Mouse (Mus musculus): ENCODE results near the gene Tie1.
A peak's percentile ranks its signal among the peaks of the same experiment; 100 is the strongest.

Gene Tie1

DNA sequence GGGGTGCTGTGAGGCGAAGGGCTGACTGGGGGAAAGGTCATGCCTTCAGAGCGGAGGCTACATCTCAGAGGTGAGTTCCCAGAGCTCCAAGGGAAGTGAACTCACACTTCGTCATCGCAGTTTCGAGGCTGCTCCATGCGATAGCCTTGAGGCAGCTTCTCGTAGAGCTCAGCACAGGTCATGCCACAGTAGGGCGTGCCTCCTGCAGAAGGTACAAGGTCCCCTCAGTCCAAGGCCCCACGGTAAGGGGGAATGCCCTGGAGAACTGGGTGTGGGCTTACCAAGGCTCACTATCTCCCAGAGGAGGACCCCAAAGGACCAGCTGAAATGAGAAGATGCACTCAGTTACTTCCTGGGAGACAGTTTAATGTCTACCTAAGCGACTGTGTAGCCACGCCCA lies 17.2 kb downstream of the Tie1 start:
- DNase-seq: no peak

GRCm38 (mm10) chr4:118471281-118471680 lies 18.6 kb downstream of the Tie1 start:
- DNase-seq: no peak

GRCm38 (mm10) chr4:118465697-118466163 lies 24.1 kb downstream of the Tie1 start:
- no peak for DNase-seq

GRCm38 (mm10) chr4:118464956-118465355 lies 24.9 kb downstream of the Tie1 start:
- no peak for DNase-seq

- DNase-seq: no peak
Measured at GRCm38 (mm10) chr4:118457345-118457975, 32.4 kb downstream of the Tie1 start, which contains the start of gene Mpl. Mpl (minus strand) TSS chr4:118457513.

DNA sequence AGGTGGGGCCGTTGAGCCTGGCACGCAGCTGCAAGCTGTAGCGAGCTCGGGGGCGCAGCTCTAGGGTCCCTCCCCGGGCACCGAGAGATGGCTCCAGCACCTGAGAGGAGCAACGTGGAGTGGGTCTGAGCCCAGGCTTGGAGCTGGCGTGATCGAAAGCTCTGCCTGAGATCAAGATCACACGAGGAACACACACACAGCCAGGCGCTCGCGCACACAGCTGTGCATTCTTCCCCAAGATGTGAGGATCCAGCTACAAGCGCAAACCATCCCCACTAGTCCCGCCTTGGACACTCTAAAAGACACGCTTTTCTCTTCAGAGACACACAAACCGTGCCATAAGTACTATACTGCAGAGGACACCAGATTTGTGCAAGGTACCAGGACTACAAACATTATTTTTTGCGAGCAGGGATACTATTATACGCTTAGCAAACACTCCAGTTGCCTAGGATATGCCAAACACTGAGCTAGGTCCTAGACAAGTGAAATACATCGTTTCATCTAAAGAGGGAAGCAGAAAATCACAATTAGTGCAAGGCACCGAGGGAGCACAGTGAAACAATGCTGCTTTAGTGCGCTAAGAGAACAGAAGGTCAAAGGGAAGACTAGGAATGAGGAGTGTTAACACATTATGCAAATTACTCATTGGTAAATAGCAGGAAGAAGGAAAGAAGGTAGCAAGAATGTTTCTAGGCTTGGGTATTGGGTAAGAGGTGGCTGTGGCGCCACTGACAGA lies 43.3 kb downstream of the Tie1 start:
- no peak for DNase-seq

DNA sequence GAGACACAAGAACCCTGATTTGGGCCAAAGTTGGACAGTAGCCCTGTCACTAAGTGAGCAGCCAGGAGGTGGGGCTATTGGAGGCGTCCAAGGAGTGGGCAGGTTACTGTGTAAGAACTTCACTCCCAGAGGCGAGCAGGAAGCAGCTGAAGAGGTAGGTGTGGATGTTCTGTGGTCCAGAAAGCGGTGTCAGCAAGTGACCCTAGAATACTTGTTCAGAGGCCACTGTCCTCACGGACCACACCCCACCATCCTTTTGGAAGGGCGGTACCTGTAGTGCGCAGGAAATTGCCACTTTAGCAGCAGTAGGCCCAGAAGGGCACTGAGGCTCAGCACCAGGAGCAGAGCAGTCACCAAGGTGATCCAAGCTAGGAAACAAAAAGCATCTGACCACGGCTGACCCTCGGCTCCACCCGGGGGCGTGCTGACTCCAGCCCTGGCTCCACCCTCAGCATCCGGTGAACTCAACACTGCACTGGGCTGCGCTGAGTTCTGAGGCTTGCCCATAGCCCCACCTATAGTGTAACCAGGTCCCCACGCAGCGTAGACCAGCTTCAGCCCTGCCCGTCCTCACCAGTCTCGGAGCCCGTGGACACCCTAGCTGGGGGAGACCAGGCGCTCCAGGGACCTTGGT lies 44.0 kb downstream of the Tie1 start:
- no peak for DNase-seq

- DNase-seq: no peak
Measured at GRCm38 (mm10) chr4:118445088-118445487, 44.8 kb downstream of the Tie1 start.

- DNase-seq: peak in 1 of 2 experiments; percentile 21
Measured at GRCm38 (mm10) chr4:118437829-118438253, 52.0 kb downstream of the Tie1 start.

GRCm38 (mm10) chr4:118436820-118437603 lies 52.8 kb downstream of the Tie1 start, which contains the start of gene Cdc20:
Cdc20 (minus strand) TSS chr4:118437352.
- DNase-seq: peak; percentile 74 to 78

DNA sequence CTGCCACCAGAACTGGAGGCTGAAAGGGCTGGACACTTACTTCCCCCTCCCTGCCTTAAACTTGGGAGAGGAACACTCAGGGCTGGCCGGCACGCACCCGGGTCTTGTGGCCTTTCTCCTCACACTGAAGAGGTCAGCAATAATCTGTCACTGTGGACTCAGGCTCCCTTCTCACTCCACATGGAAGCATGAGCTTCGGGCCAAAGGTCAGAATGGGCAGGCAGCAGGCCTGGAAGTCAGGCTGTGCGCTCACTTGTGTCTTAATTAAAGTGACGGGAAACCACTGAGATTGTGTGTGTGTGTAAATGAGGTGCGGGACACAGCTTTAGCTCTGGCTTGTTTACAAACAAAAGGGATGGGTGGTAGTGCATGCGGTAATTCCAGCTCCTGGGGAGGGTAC lies 57.5 kb downstream of the Tie1 start:
- no peak for DNase-seq

DNA sequence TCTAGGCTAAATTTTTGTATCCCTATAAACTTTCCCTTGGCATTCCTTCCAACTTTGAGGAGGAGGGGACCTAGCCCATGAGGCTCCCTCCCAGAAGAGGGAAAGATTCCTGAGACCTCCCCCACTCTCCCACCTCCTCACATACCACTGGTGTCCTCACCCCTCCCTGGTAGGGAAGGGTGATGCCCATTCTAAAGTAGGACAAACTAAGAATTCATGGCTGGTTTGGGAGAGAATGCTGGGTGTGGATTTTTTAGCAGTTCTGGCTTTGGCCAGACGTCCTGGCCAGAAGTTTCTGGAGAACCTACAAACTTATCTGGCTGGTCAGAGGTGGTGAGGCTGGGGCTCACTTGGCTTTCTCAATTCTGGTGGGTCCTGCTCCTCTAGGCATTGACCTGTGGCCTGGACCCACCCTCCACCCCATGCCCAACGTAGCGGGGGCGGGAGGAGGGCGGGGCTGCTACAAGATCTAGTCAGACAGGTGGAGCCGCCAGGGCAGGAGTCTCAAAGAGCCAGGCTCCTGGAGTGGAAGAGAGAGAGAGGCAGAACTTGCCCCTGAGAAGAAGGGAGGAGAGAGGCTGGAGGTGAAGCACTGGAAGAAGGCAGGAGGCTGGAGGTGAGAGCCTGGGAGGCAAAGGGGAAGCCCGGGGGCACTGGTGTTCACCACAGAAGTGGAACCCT lies 60.5 kb downstream of the Tie1 start:
- DNase-seq: no peak

DNA sequence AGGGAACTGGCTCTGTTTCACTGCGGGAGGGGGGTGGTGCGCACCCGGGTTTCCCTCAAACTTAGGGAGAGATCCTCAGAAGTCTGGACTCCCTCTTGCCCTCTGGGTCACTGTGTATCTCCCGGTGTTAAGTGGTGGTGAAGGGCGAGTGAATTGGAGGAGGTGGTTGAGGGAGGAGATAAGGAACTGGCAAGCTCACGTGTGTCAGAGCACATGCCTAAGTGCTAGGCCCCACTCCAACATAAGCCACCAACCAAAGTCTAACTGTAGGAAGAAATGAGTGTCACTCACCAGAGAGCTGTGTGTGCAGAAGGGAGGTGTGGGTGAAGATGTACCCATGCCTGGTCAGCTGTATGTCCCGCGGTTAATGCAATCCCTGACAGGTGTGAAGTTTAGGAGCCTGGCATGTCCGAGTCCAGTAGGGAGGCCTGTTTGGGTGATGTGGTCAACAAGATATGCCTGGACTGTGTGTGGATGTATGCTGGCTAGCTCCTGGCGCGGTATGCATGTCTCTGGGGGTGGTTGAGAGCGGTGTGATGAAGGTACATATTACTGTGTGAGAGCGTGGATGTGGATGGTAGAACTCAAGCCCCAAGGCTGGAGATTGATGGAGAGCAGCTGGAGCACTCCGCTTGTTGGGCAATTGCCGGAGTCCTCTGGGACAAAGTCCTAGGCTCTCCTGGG lies 61.2 kb downstream of the Tie1 start:
- DNase-seq: no peak

DNA sequence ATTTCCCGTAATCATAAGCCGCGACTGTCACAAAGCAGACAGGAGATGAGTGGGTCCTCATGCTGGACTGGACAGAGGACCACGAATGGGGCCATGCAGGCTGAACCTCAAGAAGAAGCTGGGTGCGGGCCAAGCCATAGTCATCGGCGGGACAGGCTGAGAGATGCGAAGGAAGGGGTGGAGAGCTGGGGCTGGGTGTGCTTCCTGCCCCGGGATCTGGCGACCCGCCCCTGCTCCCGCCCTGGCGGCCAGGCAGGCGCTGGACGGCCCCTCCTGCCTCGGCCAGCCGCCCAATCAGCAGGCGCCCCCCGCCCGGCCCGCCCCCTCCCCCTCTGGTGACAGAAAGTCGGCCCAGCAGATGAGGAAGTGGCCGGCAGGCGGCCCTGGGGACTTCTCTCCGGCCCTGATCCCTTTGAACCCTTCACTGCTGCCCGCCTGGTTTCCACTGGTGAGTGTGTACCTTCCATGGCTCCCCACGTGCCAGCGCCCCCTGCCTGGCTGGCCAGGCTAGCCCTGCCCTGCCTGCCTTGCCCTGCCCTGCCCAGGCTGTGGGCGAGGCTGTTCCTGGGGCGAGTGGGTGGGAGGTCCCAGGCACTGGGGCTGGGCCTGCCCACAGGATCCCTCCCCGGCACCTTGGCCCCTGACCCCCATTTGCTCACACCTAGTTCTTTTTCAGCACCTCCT lies 62.0 kb downstream of the Tie1 start, which contains the start of gene Elovl1:
Elovl1 (plus strand) TSS at position 326 of the 684 bp plus-strand sequence.
- peak; percentile 81 to 85 for DNase-seq

DNA sequence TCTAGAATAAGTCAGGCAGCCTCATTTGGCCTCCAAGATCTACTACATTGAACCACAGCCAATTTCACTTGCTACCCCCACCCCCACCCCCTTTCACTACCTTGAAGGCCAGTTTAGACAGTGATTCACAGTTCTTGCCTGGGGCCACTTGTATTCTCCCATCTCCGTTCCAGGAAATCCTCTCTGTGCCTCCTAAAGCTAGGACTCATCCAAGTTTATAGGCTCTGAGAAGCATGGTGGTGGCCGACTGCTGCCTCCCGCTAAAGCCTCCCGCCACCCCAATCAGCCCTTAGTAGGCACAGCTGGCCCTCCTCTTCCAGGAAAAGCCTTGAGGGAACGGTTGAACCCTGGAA lies 62.5 kb downstream of the Tie1 start:
- DNase-seq: no peak

- no peak for DNase-seq
Measured at GRCm38 (mm10) chr4:118425374-118425773, 64.5 kb downstream of the Tie1 start.

DNA sequence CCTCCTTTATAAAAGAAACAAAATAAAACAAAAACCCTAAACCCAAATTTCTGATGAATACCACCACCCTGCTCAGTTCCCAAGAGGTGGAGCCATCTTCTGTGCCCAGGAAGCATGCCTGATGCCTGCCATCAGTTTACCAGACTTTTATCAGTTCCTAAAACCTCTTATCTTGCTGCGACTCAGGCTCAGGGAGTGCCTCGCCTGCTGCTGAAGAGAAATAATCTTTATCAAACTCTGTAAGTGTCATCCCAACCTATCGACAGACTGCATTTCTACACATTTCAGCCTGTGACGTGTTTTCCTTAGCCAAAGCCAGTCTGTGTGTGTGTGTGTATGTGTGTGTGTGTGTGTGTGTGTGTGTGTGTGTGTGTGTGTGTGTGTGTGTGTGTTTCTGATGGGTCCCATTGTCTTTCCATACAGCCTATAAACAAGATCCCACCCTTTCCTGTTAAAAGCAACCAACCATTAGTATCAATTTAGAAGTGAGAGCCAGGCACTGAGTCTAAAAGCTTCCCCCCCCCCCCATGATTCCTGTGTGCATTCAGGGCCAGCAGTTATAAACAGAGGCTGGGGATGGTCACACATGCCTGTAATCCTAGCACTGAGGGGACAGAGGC lies 65.2 kb downstream of the Tie1 start:
- no peak for DNase-seq

- DNase-seq: no peak
Measured at GRCm38 (mm10) chr4:118421384-118421783, 68.5 kb downstream of the Tie1 start.
